Mouse (Mus musculus): ENCODE data around the gene Utrn. TPM values are rescaled to one million over a fixed set of nuclear protein-coding genes. Genes with fewer than 3 reads are reported as not detected.

The Utrn gene
- total RNA-seq, 1 experiment from 2014 or later: 61.8 TPM

GRCm38 (mm10) chr10:12813211-12813811 is 55.9 kb downstream of the Utrn start:
- ATAC-seq (replicated peaks; ENCODE audit: insufficient number of reproducible peaks, low FRiP score, low TSS enrichment, poor library complexity, severe bottlenecking): 0 out of 2 replicates have a peak, but pooled peaks have one; percentile 27

- ATAC-seq (replicated peaks; ENCODE audit: insufficient number of reproducible peaks, low FRiP score, low TSS enrichment, poor library complexity, severe bottlenecking): no peak
Measured at GRCm38 (mm10) chr10:12812680-12813079, 56.5 kb downstream of the Utrn start.

GRCm38 (mm10) chr10:12810816-12811215 is 58.3 kb downstream of the Utrn start:
- ATAC-seq (replicated peaks; ENCODE audit: insufficient number of reproducible peaks, low FRiP score, low TSS enrichment, poor library complexity, severe bottlenecking): no peak

- ATAC-seq (replicated peaks; ENCODE audit: insufficient number of reproducible peaks, low FRiP score, low TSS enrichment, poor library complexity, severe bottlenecking): no peak
Measured at GRCm38 (mm10) chr10:12809702-12810101, 59.5 kb downstream of the Utrn start.

GRCm38 (mm10) chr10:12808467-12808866 is 60.7 kb downstream of the Utrn start:
- no peak for ATAC-seq (replicated peaks; ENCODE audit: insufficient number of reproducible peaks, low FRiP score, low TSS enrichment, poor library complexity, severe bottlenecking)

- ATAC-seq (replicated peaks; ENCODE audit: insufficient number of reproducible peaks, low FRiP score, low TSS enrichment, poor library complexity, severe bottlenecking): no peak
Measured at GRCm38 (mm10) chr10:12807706-12808105, 61.5 kb downstream of the Utrn start.

- no peak for ATAC-seq (replicated peaks; ENCODE audit: insufficient number of reproducible peaks, low FRiP score, low TSS enrichment, poor library complexity, severe bottlenecking)
Measured at GRCm38 (mm10) chr10:12805826-12806225, 63.3 kb downstream of the Utrn start.

GRCm38 (mm10) chr10:12803939-12804338 is 65.2 kb downstream of the Utrn start:
- no peak for ATAC-seq (replicated peaks; ENCODE audit: insufficient number of reproducible peaks, low FRiP score, low TSS enrichment, poor library complexity, severe bottlenecking)

GRCm38 (mm10) chr10:12799416-12799815 is 69.7 kb downstream of the Utrn start:
- no peak for ATAC-seq (replicated peaks; ENCODE audit: insufficient number of reproducible peaks, low FRiP score, low TSS enrichment, poor library complexity, severe bottlenecking)

- ATAC-seq (replicated peaks; ENCODE audit: insufficient number of reproducible peaks, low FRiP score, low TSS enrichment, poor library complexity, severe bottlenecking): no peak
Measured at GRCm38 (mm10) chr10:12798248-12798647, 70.9 kb downstream of the Utrn start.

- no peak for ATAC-seq (replicated peaks; ENCODE audit: insufficient number of reproducible peaks, low FRiP score, low TSS enrichment, poor library complexity, severe bottlenecking)
Measured at GRCm38 (mm10) chr10:12796510-12796840, 72.7 kb downstream of the Utrn start.

- ATAC-seq (replicated peaks; ENCODE audit: insufficient number of reproducible peaks, low FRiP score, low TSS enrichment, poor library complexity, severe bottlenecking): no peak
Measured at GRCm38 (mm10) chr10:12795796-12796509, 73.2 kb downstream of the Utrn start.

GRCm38 (mm10) chr10:12792049-12792448 is 77.1 kb downstream of the Utrn start:
- ATAC-seq (replicated peaks; ENCODE audit: insufficient number of reproducible peaks, low FRiP score, low TSS enrichment, poor library complexity, severe bottlenecking): no peak

GRCm38 (mm10) chr10:12790881-12791280 is 78.3 kb downstream of the Utrn start:
- no peak for ATAC-seq (replicated peaks; ENCODE audit: insufficient number of reproducible peaks, low FRiP score, low TSS enrichment, poor library complexity, severe bottlenecking)

- no peak for ATAC-seq (replicated peaks; ENCODE audit: insufficient number of reproducible peaks, low FRiP score, low TSS enrichment, poor library complexity, severe bottlenecking)
Measured at GRCm38 (mm10) chr10:12788529-12788928, 80.6 kb downstream of the Utrn start.

- no peak for ATAC-seq (replicated peaks; ENCODE audit: insufficient number of reproducible peaks, low FRiP score, low TSS enrichment, poor library complexity, severe bottlenecking)
Measured at GRCm38 (mm10) chr10:12787965-12788364, 81.2 kb downstream of the Utrn start.

- ATAC-seq (replicated peaks; ENCODE audit: insufficient number of reproducible peaks, low FRiP score, low TSS enrichment, poor library complexity, severe bottlenecking): no peak
Measured at GRCm38 (mm10) chr10:12785299-12785698, 83.9 kb downstream of the Utrn start.

GRCm38 (mm10) chr10:12781381-12781907 is 87.7 kb downstream of the Utrn start:
- no peak for ATAC-seq (replicated peaks; ENCODE audit: insufficient number of reproducible peaks, low FRiP score, low TSS enrichment, poor library complexity, severe bottlenecking)

- ATAC-seq (replicated peaks; ENCODE audit: insufficient number of reproducible peaks, low FRiP score, low TSS enrichment, poor library complexity, severe bottlenecking): no peak
Measured at GRCm38 (mm10) chr10:12773178-12773577, 96.0 kb downstream of the Utrn start.

- ATAC-seq (replicated peaks; ENCODE audit: insufficient number of reproducible peaks, low FRiP score, low TSS enrichment, poor library complexity, severe bottlenecking): no peak
Measured at GRCm38 (mm10) chr10:12771511-12771910, 97.7 kb downstream of the Utrn start.
